Mouse (Mus musculus) limb, embryonic 13.5 days (tissue): Measurements from ENCODE around the gene Mfsd2b. TPM values are rescaled to one million over a fixed set of nuclear protein-coding genes. Genes with fewer than 3 reads are reported as not detected.
A peak's percentile ranks its signal among the peaks of the same experiment; 100 is the strongest.

ENCODE experiments used
- ATAC-seq: fragments of 200-750 bp; cut with Nextera tagmentation; 2 replicates; pipeline ENCODE4 v1.8.0; 2017; ENCODE audit warnings: low read depth, moderate number of reproducible peaks, moderate TSS enrichment; ENCODE audit not compliant: low FRiP score
- H3K27ac ChIP-seq: fragments of 300-500 bp; sonication (generic); 2 replicates; pipeline ENCODE4 v1.5.1; 2015; ENCODE audit warnings: inconsistent platforms, mild to moderate bottlenecking, moderate library complexity
- H3K27me3 ChIP-seq: fragments of 300-500 bp; sonication (generic); 2 replicates; pipeline ENCODE4 v1.6.1; 2015; ENCODE audit warnings: mild to moderate bottlenecking, inconsistent platforms
- H3K36me3 ChIP-seq: fragments of 300-500 bp; sonication (generic); 2 replicates; pipeline ENCODE4 v1.6.1; 2015; ENCODE audit warnings: inconsistent platforms, mild to moderate bottlenecking, moderate library complexity
- H3K4me1 ChIP-seq: fragments of 300-500 bp; sonication (generic); 2 replicates; pipeline ENCODE4 v1.6.1; 2015; ENCODE audit warnings: inconsistent platforms
- H3K4me2 ChIP-seq: fragments of 300-500 bp; sonication (generic); replicated peaks from 2 replicates; pipeline ENCODE4 v1.6.1; 2015; ENCODE audit warnings: inconsistent platforms, mild to moderate bottlenecking, moderate library complexity
- H3K4me3 ChIP-seq: fragments of 300-500 bp; sonication (generic); 2 replicates; pipeline ENCODE4 v1.5.1; 2015; ENCODE audit warnings: moderate library complexity, mild to moderate bottlenecking, inconsistent platforms
- H3K9ac ChIP-seq: fragments of 300-500 bp; sonication (generic); 2 replicates; pipeline ENCODE4 v1.6.1; 2015; ENCODE audit warnings: mild to moderate bottlenecking, inconsistent platforms
- H3K9me3 ChIP-seq: fragments of 300-500 bp; sonication (generic); 2 replicates; pipeline ENCODE4 v1.6.1; 2016; ENCODE audit warnings: inconsistent platforms
- WGBS: fragments of 180-500 bp; shearing (Covaris S2); methylation state at CpG from one replicate; pipeline ENCODE4 v1.1.7; 2015; 5-methylcytosine and 5-hydroxymethylcytosine counted together
- polyA plus RNA-seq: library from polyadenylated mRNA; unstranded; fragments of >200 nt; fragmentation: Nextera tagmentation; extraction: Ambion mirVana; gene quantifications from 2 replicates; pipeline ENCODE4 v1.2.1, GENCODE M21; 2015

Gene Mfsd2b
- polyA plus RNA-seq, 1 experiment from 2014 or later = 1.6 TPM

DNA sequence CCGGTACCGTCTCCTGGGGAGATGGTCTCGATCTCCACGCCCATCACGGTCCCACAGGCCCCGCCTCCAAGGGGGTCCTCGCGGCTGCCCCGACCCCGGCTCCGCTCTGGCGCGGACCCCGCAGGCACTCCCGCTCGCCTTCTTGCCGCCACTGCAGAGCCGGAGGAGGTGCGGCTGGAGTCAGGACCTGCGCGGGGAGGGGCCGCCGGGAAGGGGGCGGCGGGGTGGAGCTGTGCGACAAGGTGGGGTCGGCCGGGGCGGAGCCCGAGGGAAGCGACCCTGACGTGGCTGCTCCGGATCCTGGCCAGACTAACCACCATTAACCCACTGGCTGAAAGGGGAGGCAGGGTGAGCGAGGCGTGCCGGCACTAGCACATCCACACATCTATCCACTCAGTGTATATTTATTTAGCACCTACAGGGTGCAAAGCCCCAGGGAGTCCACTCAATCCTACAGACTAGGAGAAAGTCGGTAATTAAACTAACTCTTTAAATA lies 32.7 kb downstream of the Mfsd2b start, which contains the start of gene Fkbp1b:
Fkbp1b (minus strand) TSS at position 200 of the 496 bp plus-strand sequence.
- Histone ChIP-seq H3K27me3 (no peaks in the 10 kb centered on the region; the same call in 1 of the 2 replicates), H3K9me3 (no peaks in the 10 kb centered on the region), H3K4me3 (peak within 1 kb of the TSS; percentile 78), H3K27ac (no peak within 1 kb of the TSS), H3K4me2 (peak within 1 kb of the TSS; percentile 90), H3K4me1 (peaks cover 27% of the 10 kb centered on the region), H3K36me3 (0 out of 2 replicates have a peak, but pooled peaks cover 9% of the 10 kb centered on the region), H3K9ac (peak within 1 kb of the TSS; percentile 83)
- ATAC-seq = peak; percentile 74
- under 1% methylated on average over 31 of the region's 37 CpGs for WGBS

DNA sequence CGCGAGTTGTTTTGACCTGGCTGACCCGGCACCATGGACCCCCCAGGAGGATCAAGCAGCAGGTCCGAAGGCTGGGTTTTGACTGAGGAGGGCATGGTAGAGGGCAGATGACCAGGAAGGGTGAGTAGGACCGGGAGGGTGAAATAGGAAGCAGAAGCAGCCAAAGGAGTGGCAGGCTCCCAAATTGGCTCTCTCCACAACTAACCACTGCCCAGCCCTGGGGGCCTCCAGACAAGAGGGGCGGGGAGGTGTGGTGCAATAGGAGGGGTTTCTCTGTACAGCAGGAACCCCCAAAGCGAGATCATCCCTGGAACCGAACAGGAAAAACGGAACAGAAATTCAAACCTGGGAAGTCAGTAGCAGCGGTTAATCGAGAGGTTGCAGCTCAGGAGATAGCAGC lies 33.4 kb downstream of the Mfsd2b start:
- Histone ChIP-seq H3K4me3 (peak overlapping the region; percentile 78), H3K4me1 (peaks cover 27% of the 10 kb centered on the region), H3K4me2 (peak overlapping the region; percentile 90), H3K36me3 (0 out of 2 replicates have a peak, but pooled peaks cover 9% of the 10 kb centered on the region), H3K9me3 (no peaks in the 10 kb centered on the region), H3K27me3 (no peaks in the 10 kb centered on the region; the same call in 1 of the 2 replicates), H3K27ac (no peak overlapping the region), H3K9ac (peak overlapping the region; percentile 83)
- under 1% methylated on average over 11 of the region's 11 CpGs for WGBS
- ATAC-seq = peak; percentile 4; the same call in 1 of the 2 replicates

DNA sequence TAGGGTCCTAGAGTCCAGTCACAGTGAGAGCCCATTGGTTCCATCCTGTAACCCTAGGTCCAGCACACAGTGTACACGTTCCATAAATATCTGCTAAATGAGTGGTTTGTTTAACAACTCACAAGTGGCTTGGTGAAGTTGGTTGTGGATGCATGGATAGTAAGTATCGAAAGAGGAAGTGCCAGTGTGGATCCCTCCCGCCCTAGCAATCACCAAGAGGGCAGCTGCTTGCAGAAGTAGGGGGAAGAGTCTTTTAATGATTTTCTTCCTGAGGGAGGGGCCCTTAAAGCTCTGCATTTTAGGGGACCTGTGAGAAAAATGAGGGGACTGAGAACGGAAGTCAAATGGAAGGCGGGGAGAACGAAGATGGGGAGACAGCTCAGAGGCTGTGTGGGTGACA lies 34.1 kb downstream of the Mfsd2b start:
- H3K4me1 ChIP-seq = peaks cover 27% of the 10 kb centered on the region
- no peak overlapping the region for H3K9ac ChIP-seq
- no peak overlapping the region for H3K27ac ChIP-seq
- peak overlapping the region; percentile 90 for H3K4me2 ChIP-seq
- H3K4me3 ChIP-seq = peak overlapping the region; percentile 78
- WGBS = 47% methylated on average over 6 of the region's 6 CpGs
- no peaks in the 10 kb centered on the region; the same call in 1 of the 2 replicates for H3K27me3 ChIP-seq
- no peaks in the 10 kb centered on the region for H3K9me3 ChIP-seq
- H3K36me3 ChIP-seq = 0 out of 2 replicates have a peak, but pooled peaks cover 9% of the 10 kb centered on the region
- ATAC-seq = no peak

DNA sequence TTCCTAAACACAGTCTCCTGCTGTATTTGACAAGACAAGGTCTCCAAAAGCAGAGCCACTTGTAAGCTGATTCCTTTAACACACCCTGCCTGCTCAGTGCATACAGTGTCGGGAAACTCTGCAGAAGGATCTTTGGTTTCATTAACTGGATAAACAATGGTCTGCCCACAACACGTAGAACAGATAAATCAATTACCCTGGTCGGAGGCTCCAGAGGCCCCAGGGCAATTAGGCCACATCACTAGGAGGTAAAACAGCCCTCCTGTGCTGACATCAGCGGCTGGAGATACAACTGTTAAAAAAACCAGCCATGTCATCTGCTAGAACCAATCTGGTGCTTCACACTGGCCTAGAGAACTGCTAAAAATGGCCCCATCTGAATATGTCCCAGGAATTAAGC lies 37.2 kb downstream of the Mfsd2b start:
- H3K4me1 ChIP-seq = peaks cover 13% of the 10 kb centered on the region
- H3K36me3 ChIP-seq = peaks cover 20% of the 10 kb centered on the region
- no peaks in the 10 kb centered on the region; the same call in 1 of the 2 replicates for H3K27me3 ChIP-seq
- no peak overlapping the region for H3K27ac ChIP-seq
- no peak for ATAC-seq
- H3K4me2 ChIP-seq = no peak overlapping the region
- no peak overlapping the region for H3K9ac ChIP-seq
- H3K4me3 ChIP-seq = no peak overlapping the region
- no peaks in the 10 kb centered on the region for H3K9me3 ChIP-seq
- 13% methylated on average over 4 of the region's 4 CpGs for WGBS

DNA sequence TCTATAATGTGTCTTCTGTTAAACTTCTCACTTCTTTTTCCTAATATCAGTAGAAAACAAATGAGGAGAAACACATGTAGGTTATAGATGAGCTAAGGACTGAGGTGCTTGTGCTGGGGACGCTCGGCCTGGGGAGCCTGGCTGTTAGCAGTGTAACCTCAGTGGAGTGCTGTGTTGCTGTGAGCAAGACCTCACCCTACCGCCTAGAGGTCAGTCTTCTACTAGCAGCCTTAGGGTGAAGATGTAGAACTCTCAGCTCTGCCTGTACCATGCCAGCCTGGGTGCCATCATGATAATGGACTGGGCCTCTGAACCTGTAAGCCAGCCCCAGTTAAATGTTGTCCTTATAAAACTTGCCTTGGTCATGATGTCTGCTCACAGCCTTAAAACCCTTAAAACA lies 46.9 kb downstream of the Mfsd2b start:
- Histone ChIP-seq H3K36me3 (peaks cover 81% of the 10 kb centered on the region), H3K27ac (no peak overlapping the region), H3K27me3 (no peaks in the 10 kb centered on the region), H3K9me3 (no peaks in the 10 kb centered on the region), H3K4me1 (no peaks in the 10 kb centered on the region), H3K9ac (no peak overlapping the region), H3K4me3 (no peak overlapping the region), H3K4me2 (no peak overlapping the region)
- no peak for ATAC-seq
- 77% methylated on average over 3 of the region's 3 CpGs for WGBS

DNA sequence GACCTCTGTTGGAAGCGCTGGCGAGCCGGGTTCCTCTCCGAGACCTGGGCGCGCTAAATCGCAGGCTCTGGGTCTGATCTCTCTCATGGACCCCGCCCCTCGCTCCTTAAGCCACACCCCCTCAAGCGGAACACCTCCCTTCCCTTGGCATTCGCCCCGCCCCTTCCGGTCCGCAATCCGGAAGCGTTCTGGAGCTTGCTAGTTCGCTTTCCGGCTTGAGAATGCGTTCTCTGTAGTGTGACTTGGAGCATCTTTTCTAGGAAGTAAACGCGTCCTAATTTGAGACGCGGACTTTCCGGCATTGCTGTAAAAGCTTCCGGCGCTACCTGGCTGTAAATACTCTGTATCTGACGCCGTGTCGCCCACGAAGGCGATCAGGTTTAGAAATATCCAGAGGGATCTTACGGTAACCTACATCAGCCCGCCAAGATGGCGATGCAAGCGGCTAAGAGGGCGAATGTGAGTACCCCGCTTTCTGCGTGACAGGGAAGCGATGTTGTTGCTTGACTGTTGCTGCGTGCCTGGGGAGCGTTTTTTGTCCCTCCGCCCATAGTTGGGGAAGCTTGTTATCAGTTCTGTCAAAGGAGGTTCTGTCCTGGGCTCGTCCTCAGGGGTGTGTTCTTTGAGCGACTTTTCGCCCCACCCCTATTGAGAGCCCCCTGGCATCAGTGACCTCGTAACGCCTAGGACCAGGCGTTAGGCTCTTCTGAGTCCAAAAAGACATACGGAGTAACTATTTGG lies 56.6 kb downstream of the Mfsd2b start, which contains the start of gene Sf3b6:
Sf3b6 (plus strand) TSS at position 184 of the 741 bp plus-strand sequence.
- Histone ChIP-seq H3K4me3 (peak within 1 kb of the TSS; percentile 89), H3K27ac (peak within 1 kb of the TSS; percentile 89), H3K9me3 (no peaks in the 10 kb centered on the region), H3K9ac (peak within 1 kb of the TSS; percentile 83), H3K36me3 (peaks cover 24% of the 10 kb centered on the region), H3K4me1 (peaks cover 16% of the 10 kb centered on the region), H3K27me3 (no peaks in the 10 kb centered on the region), H3K4me2 (peak within 1 kb of the TSS; percentile 89)
- under 1% methylated on average over 49 of the region's 49 CpGs for WGBS
- ATAC-seq = peak; percentile 97

DNA sequence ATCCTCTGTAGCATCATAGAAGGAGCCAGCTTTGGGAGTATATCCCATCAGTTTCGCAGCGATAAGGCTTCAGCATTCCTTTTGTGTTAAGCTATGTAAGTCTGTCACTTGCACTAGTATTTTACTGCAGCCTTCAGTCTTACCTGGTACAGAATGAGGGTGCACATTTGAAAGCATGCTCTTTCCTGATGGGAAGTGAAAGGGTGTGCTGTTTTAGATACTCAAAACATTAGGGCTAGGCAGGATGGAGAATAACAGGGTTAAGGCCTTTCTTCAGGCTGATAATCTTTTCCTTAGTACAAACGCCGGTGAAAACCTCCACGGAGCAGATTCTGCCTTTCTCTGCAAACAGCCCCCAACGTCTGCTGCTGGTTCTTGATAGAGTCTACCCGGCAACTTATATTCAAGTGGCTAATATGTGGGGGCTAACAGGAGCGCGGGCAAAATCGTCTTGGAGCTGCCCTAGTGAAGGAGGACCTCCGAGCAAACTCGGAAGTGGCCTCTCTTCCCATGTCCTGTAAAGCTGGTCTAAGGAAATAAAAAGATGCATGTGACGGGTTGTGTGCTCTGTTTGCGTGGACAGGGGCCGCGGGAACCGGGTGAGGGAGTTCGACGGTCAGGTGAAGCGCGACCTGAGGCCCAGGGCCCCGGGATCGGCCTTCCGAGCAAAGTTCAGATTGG lies 57.3 kb downstream of the Mfsd2b start:
- H3K27me3 ChIP-seq = no peaks in the 10 kb centered on the region
- peak overlapping the region; percentile 83 for H3K9ac ChIP-seq
- H3K4me1 ChIP-seq = peaks cover 16% of the 10 kb centered on the region
- H3K4me3 ChIP-seq = peak overlapping the region; percentile 89
- no peaks in the 10 kb centered on the region for H3K9me3 ChIP-seq
- H3K4me2 ChIP-seq = peak overlapping the region; percentile 89
- peak overlapping the region; percentile 89 for H3K27ac ChIP-seq
- peaks cover 17% of the 10 kb centered on the region for H3K36me3 ChIP-seq
- 8% methylated on average over 24 of the region's 24 CpGs for WGBS
- ATAC-seq = peak; percentile 77

DNA sequence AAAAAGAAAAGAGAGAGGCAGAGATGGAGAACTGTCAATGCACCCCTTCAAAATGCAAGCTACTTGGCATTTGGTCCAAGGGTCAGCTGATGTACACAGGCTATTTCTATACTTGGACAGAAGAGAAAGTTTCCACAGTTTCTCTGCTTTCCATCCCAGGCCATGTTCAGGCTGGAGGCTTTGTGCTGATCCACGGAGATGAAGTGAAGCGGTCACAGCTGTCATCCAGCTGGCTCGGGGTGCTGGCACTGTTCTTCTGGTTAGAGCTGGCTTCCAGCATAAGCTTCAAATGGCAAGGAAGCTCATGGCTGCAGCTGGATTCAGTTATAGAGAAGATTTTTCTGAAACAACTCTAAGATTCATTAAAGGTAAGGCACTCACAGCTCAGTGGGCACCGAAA lies 60.5 kb downstream of the Mfsd2b start:
- H3K27ac ChIP-seq = no peak overlapping the region
- 76% methylated on average over 4 of the region's 4 CpGs for WGBS

More for the DNA sequence above, 60.5 kb downstream of the Mfsd2b start:
- Histone ChIP-seq H3K4me2 (no peak overlapping the region), H3K9me3 (no peaks in the 10 kb centered on the region), H3K4me3 (no peak overlapping the region), H3K36me3 (no peaks in the 10 kb centered on the region), H3K9ac (no peak overlapping the region), H3K27me3 (no peaks in the 10 kb centered on the region), H3K4me1 (peaks cover 11% of the 10 kb centered on the region)
- ATAC-seq = no peak

Other genes with a start within 250 kb of the Mfsd2b start
- 0.59 and 0.64 TPM in 2 replicates for gene Fam228a, start 135.9 kb downstream of the Mfsd2b start, polyA plus RNA-seq
- 3.3 and 5.3 TPM in 2 replicates for gene Pfn4, start 105.3 kb downstream of the Mfsd2b start, polyA plus RNA-seq
- gene Fam228b, start 105.1 kb downstream of the Mfsd2b start, polyA plus RNA-seq = 4.8 and 5.6 TPM in 2 replicates
- 220 and 232 TPM in 2 replicates for gene Sf3b6, start 56.8 kb downstream of the Mfsd2b start, polyA plus RNA-seq
- 14.0 and 14.8 TPM in 2 replicates for gene Fkbp1b, start 32.8 kb downstream of the Mfsd2b start, polyA plus RNA-seq
- 21.5 and 26.5 TPM in 2 replicates for gene Wdcp, start 31.1 kb downstream of the Mfsd2b start, polyA plus RNA-seq
- 25.4 and 25.8 TPM in 2 replicates for gene Ubxn2a, start 33.3 kb upstream of the Mfsd2b start, polyA plus RNA-seq
- 11.3 and 11.8 TPM in 2 replicates for gene Atad2b, start 43.0 kb upstream of the Mfsd2b start, polyA plus RNA-seq